Mouse (Mus musculus): Measurements from ENCODE around the gene Hamp. TPM values are rescaled to one million over a fixed set of nuclear protein-coding genes. Genes with fewer than 3 reads are reported as not detected.
"Not testable (repeated sequence)": the region's sequence is repeated elsewhere in the genome, so short reads cannot be mapped to it uniquely, and the experiment has no call there.

Hamp gene
- total and polyA plus RNA-seq, 2 experiments from 2014 or later: not detected

DNA sequence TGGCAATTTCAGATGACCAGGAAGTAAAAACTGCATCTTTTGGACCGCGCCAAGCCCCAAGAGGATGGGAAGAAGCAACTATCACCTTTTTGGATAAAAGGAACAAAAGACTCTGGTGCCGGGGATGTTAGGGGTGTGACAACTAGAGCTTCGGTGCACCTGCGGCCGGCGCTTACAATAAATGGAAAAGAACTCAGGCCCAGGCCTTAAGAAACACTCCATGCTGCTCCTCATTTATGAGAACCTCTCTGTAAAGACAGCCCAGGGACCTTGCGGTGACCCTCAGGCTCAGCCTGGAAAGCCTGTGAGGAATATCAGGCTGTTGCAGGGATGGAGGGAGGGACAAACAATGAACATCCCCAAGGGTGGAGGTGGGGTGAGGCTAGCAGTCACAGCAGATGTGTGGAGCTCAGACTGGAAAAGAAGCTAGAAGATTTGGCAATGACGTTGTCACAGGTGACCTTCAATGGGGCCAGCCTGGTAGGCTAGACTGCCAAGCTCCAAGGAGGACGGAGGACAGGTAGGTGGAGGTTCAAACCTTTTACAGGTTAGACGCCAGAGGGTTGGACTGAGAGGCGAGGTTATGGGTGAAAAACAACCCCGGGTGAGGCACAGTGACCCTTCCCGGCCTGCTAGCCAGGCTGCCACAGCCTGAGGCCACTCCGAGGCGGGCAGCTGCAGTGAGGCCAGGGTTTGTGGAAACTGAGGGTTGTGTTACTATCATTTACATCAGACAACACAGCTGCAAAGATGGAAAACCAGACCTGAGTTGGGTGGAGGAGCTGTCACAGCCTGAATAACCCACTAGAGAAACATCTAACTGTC, 8.8 kb upstream of the Hamp start:
- ATAC-seq: no peak
- DNase-seq (ENCODE audit: low spot score): no peak
- no peak for TF ChIP-seq CTCF (IDR thresholded peaks at IDR 0.05; ENCODE audit: low read depth)
- H3K27ac ChIP-seq: no peak overlapping the region
- H3K4me1 ChIP-seq (ENCODE audit: insufficient read depth, low read length): peaks cover 6% of the 10 kb centered on the region; the same call in 1 of the 2 replicates
- no peaks in the 10 kb centered on the region for H3K9me3 ChIP-seq (ENCODE audit: low read length)
- no peaks in the 10 kb centered on the region for H3K27me3 ChIP-seq (ENCODE audit: insufficient read depth, low read length)
- no peak overlapping the region for H3K4me2 ChIP-seq (ENCODE audit: low read depth, low read length)
- no peak overlapping the region for H3K4me3 ChIP-seq (ENCODE audit: low read length)
- 96% methylated on average over 16 of the region's 16 CpGs for WGBS
- H3K36me3 ChIP-seq (ENCODE audit: insufficient read depth, low read length): peaks cover 31% of the 10 kb centered on the region
- no peak overlapping the region for H3K9ac ChIP-seq (replicated peaks; ENCODE audit: low read length)

DNA sequence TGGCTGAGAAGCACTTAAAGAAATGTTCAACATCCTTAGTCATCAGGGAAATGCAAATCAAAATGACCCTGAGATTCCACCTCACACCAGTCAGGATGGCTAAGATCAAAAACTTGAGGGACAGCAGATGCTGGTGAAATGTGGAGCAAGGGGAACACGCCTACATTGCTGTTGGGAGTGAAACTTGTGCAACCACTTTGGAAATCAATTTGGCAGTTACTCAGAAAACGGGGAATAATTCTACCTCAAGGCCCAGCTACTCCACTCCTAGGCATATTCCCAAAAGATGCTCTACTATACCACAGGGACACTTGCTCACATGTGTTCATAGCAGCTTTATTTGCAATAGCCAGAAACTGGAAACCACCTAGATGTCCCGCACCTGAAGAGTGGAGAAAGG, 6.1 kb upstream of the Hamp start:
- H3K36me3 ChIP-seq (ENCODE audit: insufficient read depth, low read length): peaks cover 31% of the 10 kb centered on the region
- H3K4me3 ChIP-seq (ENCODE audit: low read length): not testable (repeated sequence)

DNA sequence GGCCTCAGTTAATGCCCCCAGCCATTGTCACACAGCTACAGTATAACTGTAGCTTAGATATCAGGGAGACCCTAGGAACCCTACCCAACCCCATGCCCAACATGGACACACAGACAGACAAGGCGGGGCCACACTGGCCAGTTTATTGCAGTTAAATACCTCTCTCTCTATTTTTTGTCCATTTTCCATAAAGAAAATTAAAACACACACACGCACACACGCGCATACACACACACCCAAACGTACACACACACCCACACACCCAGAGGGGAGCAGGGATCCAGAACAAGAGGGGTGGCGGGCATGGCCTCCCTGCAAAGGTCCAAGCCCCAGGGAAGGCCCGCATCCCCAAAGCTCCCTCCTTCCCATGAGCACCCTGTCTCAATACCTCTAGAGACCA, 2.0 kb upstream of the Hamp start:
- WGBS: 96% methylated on average over 7 of the region's 7 CpGs
- Histone ChIP-seq H3K4me2 (ENCODE audit: low read depth, low read length) (no peak overlapping the region), H3K27ac (no peak overlapping the region), H3K27me3 (ENCODE audit: insufficient read depth, low read length) (no peaks in the 10 kb centered on the region), H3K9me3 (ENCODE audit: low read length) (no peaks in the 10 kb centered on the region), H3K9ac (replicated peaks; ENCODE audit: low read length) (no peak overlapping the region), H3K36me3 (ENCODE audit: insufficient read depth, low read length) (no peaks in the 10 kb centered on the region; the same call in 1 of the 2 replicates), H3K4me1 (ENCODE audit: insufficient read depth, low read length) (no peaks in the 10 kb centered on the region), H3K4me3 (ENCODE audit: low read length) (no peak overlapping the region)
- no peak for TF ChIP-seq CTCF (IDR thresholded peaks at IDR 0.05; ENCODE audit: low read depth)
- ATAC-seq (no peak), DNase-seq (ENCODE audit: low spot score) (no peak)

More for the DNA sequence above, 6.1 kb upstream of the Hamp start:
- H3K27ac ChIP-seq; H3K9ac ChIP-seq (replicated peaks; ENCODE audit: low read length); H3K4me1 ChIP-seq (ENCODE audit: insufficient read depth, low read length); ATAC-seq; DNase-seq (ENCODE audit: low spot score); H3K27me3 ChIP-seq (ENCODE audit: insufficient read depth, low read length); H3K9me3 ChIP-seq (ENCODE audit: low read length); H3K4me2 ChIP-seq (ENCODE audit: low read depth, low read length): not testable (repeated sequence)
- WGBS: 84% methylated on average over 3 of the region's 3 CpGs

DNA sequence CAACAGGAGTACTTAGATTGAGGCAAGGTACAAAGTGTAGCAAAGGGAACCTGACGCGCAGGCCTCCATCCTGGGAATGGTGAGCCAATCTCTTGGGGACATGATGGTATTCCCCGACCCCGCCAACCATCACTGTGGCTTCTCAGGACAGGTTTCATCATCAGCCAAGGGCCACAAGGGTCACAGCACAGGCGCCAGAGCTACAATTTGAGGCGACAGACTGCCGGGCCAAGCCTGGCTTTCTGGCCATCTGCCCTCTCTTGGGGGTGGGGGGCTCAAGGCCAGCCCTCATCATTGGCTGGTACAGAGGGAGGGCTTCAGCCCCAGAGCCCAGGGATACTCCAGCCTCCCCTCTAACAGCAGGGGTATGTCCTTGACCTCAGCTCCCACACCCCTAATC, 1.6 kb upstream of the Hamp start:
- H3K27ac ChIP-seq; H3K36me3 ChIP-seq (ENCODE audit: insufficient read depth, low read length); H3K9me3 ChIP-seq (ENCODE audit: low read length); H3K4me1 ChIP-seq (ENCODE audit: insufficient read depth, low read length); H3K4me2 ChIP-seq (ENCODE audit: low read depth, low read length); H3K9ac ChIP-seq (replicated peaks; ENCODE audit: low read length); DNase-seq (ENCODE audit: low spot score); H3K27me3 ChIP-seq (ENCODE audit: insufficient read depth, low read length); H3K4me3 ChIP-seq (ENCODE audit: low read length): not testable (repeated sequence)
- ATAC-seq: peak; percentile 46; the same call in 1 of the 2 replicates
- WGBS: 82% methylated on average over 7 of the region's 7 CpGs

DNA sequence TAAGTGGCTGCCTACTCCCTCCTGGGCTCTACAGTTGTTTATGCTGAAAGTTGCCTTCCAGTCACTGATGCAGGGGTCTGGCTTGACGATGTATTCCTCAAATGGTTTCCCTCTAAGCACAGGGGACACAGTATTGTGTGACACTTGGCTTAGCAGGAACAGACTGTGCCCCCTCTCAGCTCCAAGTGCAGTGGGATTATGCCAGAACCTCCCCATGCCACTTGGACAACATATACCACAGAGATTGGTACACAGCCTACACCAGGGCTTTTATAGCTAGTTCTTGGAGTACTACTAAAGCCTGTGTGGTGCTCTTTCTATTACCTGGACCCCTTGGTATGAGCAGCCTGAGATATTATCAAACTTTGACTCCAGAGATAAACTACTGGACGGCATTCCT, 874 bp upstream of the Hamp start:
- ATAC-seq; H3K9ac ChIP-seq (replicated peaks; ENCODE audit: low read length); H3K36me3 ChIP-seq (ENCODE audit: insufficient read depth, low read length); H3K4me1 ChIP-seq (ENCODE audit: insufficient read depth, low read length); H3K4me2 ChIP-seq (ENCODE audit: low read depth, low read length); H3K9me3 ChIP-seq (ENCODE audit: low read length); H3K27me3 ChIP-seq (ENCODE audit: insufficient read depth, low read length); H3K4me3 ChIP-seq (ENCODE audit: low read length); DNase-seq (ENCODE audit: low spot score); H3K27ac ChIP-seq: not testable (repeated sequence)
- WGBS: 66% methylated on average over 2 of the region's 2 CpGs

DNA sequence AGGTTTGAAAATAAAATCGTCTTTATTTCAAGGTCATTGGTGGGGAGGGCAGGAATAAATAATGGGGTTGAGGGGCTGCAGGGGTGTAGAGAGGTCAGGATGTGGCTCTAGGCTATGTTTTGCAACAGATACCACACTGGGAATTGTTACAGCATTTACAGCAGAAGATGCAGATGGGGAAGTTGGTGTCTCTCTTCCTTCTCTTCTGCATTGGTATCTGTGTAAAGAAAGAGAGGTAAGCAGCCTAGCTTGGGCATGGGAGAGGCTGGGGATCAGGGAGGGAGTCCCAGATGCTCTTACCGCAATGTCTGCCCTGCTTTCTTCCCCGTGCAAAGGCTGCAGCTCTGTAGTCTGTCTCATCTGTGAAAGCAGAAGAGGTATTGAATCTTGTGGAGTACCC, 1.5 kb downstream of the Hamp start:
- not testable (repeated sequence) for H3K9ac ChIP-seq (replicated peaks; ENCODE audit: low read length); H3K4me1 ChIP-seq (ENCODE audit: insufficient read depth, low read length); H3K36me3 ChIP-seq (ENCODE audit: insufficient read depth, low read length); H3K4me3 ChIP-seq (ENCODE audit: low read length); ATAC-seq; H3K9me3 ChIP-seq (ENCODE audit: low read length); H3K27me3 ChIP-seq (ENCODE audit: insufficient read depth, low read length); H3K27ac ChIP-seq; DNase-seq (ENCODE audit: low spot score); H3K4me2 ChIP-seq (ENCODE audit: low read depth, low read length)
- WGBS: 63% methylated on average over 3 of the region's 3 CpGs

DNA sequence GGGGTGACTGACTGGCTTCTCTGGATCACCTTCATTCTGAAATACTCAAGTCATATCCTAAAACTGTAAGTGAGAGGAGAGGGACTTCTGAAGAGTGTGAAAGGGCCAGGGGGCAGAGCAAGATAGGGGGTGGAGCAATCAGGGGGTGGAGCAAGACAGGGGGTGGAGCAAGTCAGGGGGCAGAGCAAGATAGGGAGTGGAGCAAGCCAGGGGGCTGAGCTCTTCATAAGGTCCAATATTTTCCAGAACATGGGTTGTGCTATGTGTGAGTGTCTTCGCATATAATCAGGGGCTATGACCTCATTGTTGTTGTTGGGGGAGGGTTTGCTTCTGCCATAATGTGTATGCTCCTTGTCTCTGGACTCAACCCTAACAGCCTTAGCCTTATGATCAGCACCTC, 3.8 kb downstream of the Hamp start:
- H3K36me3 ChIP-seq (ENCODE audit: insufficient read depth, low read length); H3K27ac ChIP-seq; H3K9me3 ChIP-seq (ENCODE audit: low read length); H3K4me1 ChIP-seq (ENCODE audit: insufficient read depth, low read length); H3K4me3 ChIP-seq (ENCODE audit: low read length); ATAC-seq; H3K27me3 ChIP-seq (ENCODE audit: insufficient read depth, low read length); H3K4me2 ChIP-seq (ENCODE audit: low read depth, low read length); DNase-seq (ENCODE audit: low spot score); H3K9ac ChIP-seq (replicated peaks; ENCODE audit: low read length): not testable (repeated sequence)
- 82% methylated on average over 1 of the region's 1 CpGs for WGBS

DNA sequence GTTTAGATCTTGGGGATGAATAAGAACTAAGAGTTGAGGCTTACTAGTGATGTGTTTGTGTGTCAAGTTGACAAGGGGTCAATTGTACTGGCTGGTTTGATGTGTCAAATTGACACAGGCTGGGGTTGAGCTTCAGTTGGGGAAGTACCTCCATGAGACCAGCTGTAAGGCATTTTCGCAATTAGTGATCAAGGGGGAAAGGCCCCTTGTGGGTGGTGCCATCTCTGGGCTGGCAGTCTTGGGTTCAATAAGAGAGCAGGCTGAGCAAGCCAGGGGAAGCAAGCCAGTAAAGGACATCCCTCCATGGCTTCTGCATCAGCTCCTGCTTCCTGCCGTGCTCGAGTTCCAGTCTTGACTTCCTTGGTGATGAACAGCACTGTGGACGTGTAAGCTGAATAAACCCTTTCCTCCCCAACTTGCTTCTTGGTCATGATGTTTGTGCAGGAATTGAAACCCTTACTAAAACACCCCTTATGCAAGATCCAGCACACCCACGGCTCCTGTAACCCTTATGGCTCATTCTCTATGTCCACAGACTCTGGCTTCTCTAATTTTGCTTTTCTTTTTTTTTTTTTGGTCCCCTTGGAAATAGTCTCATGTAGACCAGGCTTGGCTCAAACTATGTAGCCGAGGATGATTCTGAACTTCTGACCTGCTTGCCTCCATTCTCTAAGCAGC, 8.3 kb downstream of the Hamp start:
- H3K9me3 ChIP-seq (ENCODE audit: low read length); H3K27ac ChIP-seq; H3K27me3 ChIP-seq (ENCODE audit: insufficient read depth, low read length); H3K4me1 ChIP-seq (ENCODE audit: insufficient read depth, low read length); ATAC-seq; H3K36me3 ChIP-seq (ENCODE audit: insufficient read depth, low read length); H3K4me2 ChIP-seq (ENCODE audit: low read depth, low read length); H3K9ac ChIP-seq (replicated peaks; ENCODE audit: low read length); H3K4me3 ChIP-seq (ENCODE audit: low read length); DNase-seq (ENCODE audit: low spot score): not testable (repeated sequence)
- 65% methylated on average over 6 of the region's 6 CpGs for WGBS

DNA sequence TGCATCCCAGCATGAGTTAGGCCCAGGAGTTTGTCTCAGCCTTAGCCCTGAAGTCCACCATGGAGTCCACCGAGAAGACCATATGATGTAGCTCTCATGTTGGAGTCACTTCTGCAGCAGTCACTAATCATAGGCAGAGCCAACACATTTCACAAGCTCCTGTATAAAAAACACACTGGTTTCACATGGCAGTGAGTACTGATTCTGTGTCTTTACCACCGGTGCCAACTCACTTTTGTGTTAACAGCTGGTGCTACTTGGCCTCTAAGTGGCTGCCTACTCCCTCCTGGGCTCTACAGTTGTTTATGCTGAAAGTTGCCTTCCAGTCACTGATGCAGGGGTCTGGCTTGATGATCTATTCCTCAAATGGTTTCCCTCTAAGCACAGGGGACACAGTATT, 19.3 kb downstream of the Hamp start, which contains the start of gene Hamp2:
Gene Hamp2 (minus strand): TSS at position 101 of the 400 bp plus-strand sequence.
- H3K36me3 ChIP-seq (ENCODE audit: insufficient read depth, low read length); DNase-seq (ENCODE audit: low spot score); H3K9me3 ChIP-seq (ENCODE audit: low read length); H3K27ac ChIP-seq; H3K4me1 ChIP-seq (ENCODE audit: insufficient read depth, low read length); H3K4me3 ChIP-seq (ENCODE audit: low read length); H3K9ac ChIP-seq (replicated peaks; ENCODE audit: low read length); H3K4me2 ChIP-seq (ENCODE audit: low read depth, low read length); H3K27me3 ChIP-seq (ENCODE audit: insufficient read depth, low read length); ATAC-seq: not testable (repeated sequence)
- WGBS: 75% methylated on average over 1 of the region's 2 CpGs
